Mouse (Mus musculus) megakaryocyte, embryonic 14.5 days (primary cell): ENCODE results near the gene Padi2. TPM values are rescaled to one million over a fixed set of nuclear protein-coding genes. Genes with fewer than 3 reads are reported as not detected.

ENCODE experiments used
- H3K27me3 ChIP-seq: replicated peaks from 2 replicates; pipeline ENCODE3; 2012; ENCODE audit warnings: inconsistent platforms
- H3K36me3 ChIP-seq: replicated peaks from 2 replicates; pipeline ENCODE3; 2012; ENCODE audit warnings: low read length, inconsistent platforms, mixed read lengths
- H3K4me1 ChIP-seq: 2 replicates; pipeline ENCODE4 v1.6.1; 2012; ENCODE audit warnings: inconsistent platforms
- H3K4me3 ChIP-seq: replicated peaks from 2 replicates; pipeline ENCODE3; 2012; ENCODE audit warnings: moderate library complexity, mild to moderate bottlenecking, inconsistent platforms
- H3K9me3 ChIP-seq: 2 replicates; pipeline ENCODE4 v1.6.1; 2012; ENCODE audit warnings: inconsistent platforms
- FLI1 ChIP-seq: IDR thresholded peaks from 2 replicates; pipeline ENCODE4 v1.6.1; 2012; ENCODE audit warnings: low read length, inconsistent platforms, mixed read lengths
- GATA1 ChIP-seq: IDR thresholded peaks from 3 replicates; pipeline ENCODE4 v1.6.1; 2012; ENCODE audit warnings: mixed read lengths, low read length, inconsistent platforms, borderline replicate concordance
- polyA plus RNA-seq: library from polyadenylated mRNA; stranded (reverse); fragments of >175 nt; gene quantifications from 2 replicates; pipeline ENCODE4 v1.2.3, GENCODE M21; 2012; ENCODE audit warnings: low replicate concordance; ENCODE audit not compliant: insufficient read depth

Gene Padi2
- polyA plus RNA-seq, 1 experiment = 3.3 TPM

DNA sequence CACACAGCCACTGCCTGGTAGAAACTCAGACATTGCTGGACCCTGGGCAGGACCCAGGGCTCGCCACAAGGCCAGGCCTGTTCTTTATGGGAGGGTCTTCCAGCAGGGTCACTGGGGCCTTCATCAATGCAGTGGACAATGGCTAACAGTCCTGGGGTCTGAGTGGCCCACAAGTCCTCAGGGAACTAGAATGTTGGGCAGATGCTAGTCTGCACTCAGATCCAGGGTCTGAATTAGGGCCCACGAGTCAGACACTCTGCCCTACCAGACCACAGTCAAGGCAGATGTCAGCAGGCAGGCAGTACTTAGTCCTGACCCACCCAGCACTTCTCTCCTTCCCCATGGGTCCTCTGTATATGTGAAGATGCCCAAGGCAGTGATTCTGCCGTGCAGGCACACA lies 34.8 kb upstream of the Padi2 start:
- TF ChIP-seq FLI1 (no peak), GATA1 (no peak)
- H3K9me3 ChIP-seq = peaks cover 18% of the 10 kb centered on the region
- H3K4me1 ChIP-seq = peaks cover 27% of the 10 kb centered on the region
- H3K36me3 ChIP-seq = no peaks in the 10 kb centered on the region
- peaks cover 49% of the 10 kb centered on the region for H3K27me3 ChIP-seq
- no peak overlapping the region for H3K4me3 ChIP-seq

DNA sequence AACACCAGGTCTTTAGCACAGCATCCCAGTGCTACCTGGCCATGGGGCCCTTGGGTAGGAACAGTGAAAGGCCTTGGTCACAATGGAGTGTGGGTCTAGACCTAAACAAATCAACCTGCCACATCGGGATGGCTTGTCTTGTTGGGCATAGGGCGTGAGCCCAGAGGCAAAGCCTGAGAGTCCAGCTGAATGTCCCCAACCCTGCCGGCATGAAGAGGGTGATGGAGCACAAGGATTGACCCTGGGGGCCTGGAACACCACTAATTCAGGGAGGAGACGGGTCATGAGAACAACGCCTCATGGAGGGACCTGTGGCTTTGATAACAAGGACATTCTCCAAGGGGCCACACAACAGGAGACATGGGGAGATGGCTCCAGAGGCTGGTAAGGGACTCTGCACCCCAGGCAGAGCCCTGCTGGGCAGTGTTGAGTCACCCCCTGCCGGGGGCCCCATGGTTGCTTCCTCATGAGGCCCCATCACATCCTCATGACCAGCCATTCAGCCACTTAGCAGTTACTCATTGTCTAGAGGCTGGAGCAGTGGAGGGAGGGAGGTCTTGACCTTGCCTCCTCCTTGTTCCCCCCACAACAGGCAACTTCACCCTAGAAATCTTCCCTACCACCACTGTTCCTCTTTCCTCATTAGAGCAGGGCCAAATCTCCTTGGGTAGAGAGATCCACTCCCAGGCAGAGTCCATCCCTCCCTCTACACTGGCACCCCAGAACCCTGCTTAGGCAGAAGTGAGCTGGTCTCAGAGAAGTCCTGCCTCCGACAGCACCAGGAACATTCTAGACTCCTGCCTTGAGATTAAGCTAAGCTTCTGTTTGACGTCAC lies 34.1 kb upstream of the Padi2 start:
- TF ChIP-seq GATA1 = no peak
- no peak for TF ChIP-seq FLI1
- Histone ChIP-seq H3K36me3 (no peaks in the 10 kb centered on the region), H3K4me1 (peaks cover 30% of the 10 kb centered on the region), H3K27me3 (peaks cover 52% of the 10 kb centered on the region), H3K9me3 (peaks cover 18% of the 10 kb centered on the region), H3K4me3 (peak overlapping the region; percentile 74)

GRCm38 (mm10) chr4:140872686-140872992 lies 33.5 kb upstream of the Padi2 start:
- Histone ChIP-seq H3K9me3 (peaks cover 18% of the 10 kb centered on the region), H3K36me3 (no peaks in the 10 kb centered on the region), H3K27me3 (peaks cover 53% of the 10 kb centered on the region), H3K4me3 (no peak overlapping the region), H3K4me1 (peaks cover 28% of the 10 kb centered on the region)
- TF ChIP-seq GATA1 (no peak), FLI1 (no peak)

- Histone ChIP-seq H3K4me1 (peaks cover 28% of the 10 kb centered on the region), H3K36me3 (no peaks in the 10 kb centered on the region), H3K9me3 (peaks cover 18% of the 10 kb centered on the region), H3K27me3 (peaks cover 52% of the 10 kb centered on the region), H3K4me3 (no peak overlapping the region)
- TF ChIP-seq FLI1 (no peak), GATA1 (no peak)
Measured at GRCm38 (mm10) chr4:140873011-140873410, 33.1 kb upstream of the Padi2 start.

GRCm38 (mm10) chr4:140876161-140876560 lies 30.0 kb upstream of the Padi2 start:
- Histone ChIP-seq H3K9me3 (peaks cover 18% of the 10 kb centered on the region), H3K27me3 (peaks cover 42% of the 10 kb centered on the region), H3K4me1 (peaks cover 20% of the 10 kb centered on the region), H3K36me3 (no peaks in the 10 kb centered on the region), H3K4me3 (no peak overlapping the region)
- TF ChIP-seq FLI1 = no peak
- no peak for TF ChIP-seq GATA1

GRCm38 (mm10) chr4:140876681-140877080 lies 29.5 kb upstream of the Padi2 start:
- no peak for TF ChIP-seq FLI1
- TF ChIP-seq GATA1 = no peak
- H3K36me3 ChIP-seq = no peaks in the 10 kb centered on the region
- peaks cover 17% of the 10 kb centered on the region for H3K4me1 ChIP-seq
- peaks cover 24% of the 10 kb centered on the region for H3K9me3 ChIP-seq
- peaks cover 45% of the 10 kb centered on the region for H3K27me3 ChIP-seq
- H3K4me3 ChIP-seq = no peak overlapping the region

DNA sequence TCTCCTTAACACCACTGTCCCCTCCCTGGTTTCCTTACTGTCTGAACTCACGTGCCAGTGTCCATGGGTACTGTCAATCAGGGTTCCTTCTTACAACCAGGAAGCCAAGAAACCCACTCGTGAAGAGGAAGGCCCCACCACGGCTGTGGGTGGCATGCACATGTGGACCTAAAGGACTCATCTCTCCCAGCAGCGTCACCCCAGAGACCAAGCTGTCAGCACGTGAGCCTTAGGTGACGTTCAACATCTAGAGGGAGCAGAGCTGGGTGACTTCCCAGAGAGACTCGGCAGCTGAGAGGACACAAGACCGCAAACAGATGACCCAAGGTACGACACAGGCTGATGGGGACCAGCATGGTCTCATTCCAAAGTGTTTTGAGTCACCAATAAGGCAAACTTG lies 28.7 kb upstream of the Padi2 start:
- Histone ChIP-seq H3K36me3 (no peaks in the 10 kb centered on the region), H3K4me3 (no peak overlapping the region), H3K9me3 (peaks cover 31% of the 10 kb centered on the region), H3K27me3 (peaks cover 47% of the 10 kb centered on the region), H3K4me1 (peaks cover 9% of the 10 kb centered on the region)
- TF ChIP-seq FLI1 = no peak
- TF ChIP-seq GATA1 = no peak

GRCm38 (mm10) chr4:140878655-140879054 lies 27.5 kb upstream of the Padi2 start:
- Histone ChIP-seq H3K27me3 (peaks cover 49% of the 10 kb centered on the region), H3K4me1 (peaks cover 3% of the 10 kb centered on the region; the same call in 1 of the 2 replicates), H3K4me3 (no peak overlapping the region), H3K36me3 (no peaks in the 10 kb centered on the region), H3K9me3 (peaks cover 37% of the 10 kb centered on the region)
- TF ChIP-seq GATA1 (no peak), FLI1 (no peak)

- no peak overlapping the region for H3K4me3 ChIP-seq
- H3K9me3 ChIP-seq = peaks cover 38% of the 10 kb centered on the region
- no peak for TF ChIP-seq FLI1
- no peak for TF ChIP-seq GATA1
- peaks cover 54% of the 10 kb centered on the region for H3K27me3 ChIP-seq
- no peaks in the 10 kb centered on the region for H3K36me3 ChIP-seq
- peaks cover 3% of the 10 kb centered on the region; the same call in 1 of the 2 replicates for H3K4me1 ChIP-seq
Measured at GRCm38 (mm10) chr4:140879116-140879515, 27.0 kb upstream of the Padi2 start.

- Histone ChIP-seq H3K4me3 (no peak overlapping the region), H3K27me3 (peaks cover 51% of the 10 kb centered on the region), H3K36me3 (no peaks in the 10 kb centered on the region), H3K4me1 (peaks cover 3% of the 10 kb centered on the region; the same call in 1 of the 2 replicates), H3K9me3 (peaks cover 37% of the 10 kb centered on the region)
- TF ChIP-seq FLI1 (no peak), GATA1 (no peak)
Measured at GRCm38 (mm10) chr4:140879739-140880138, 26.4 kb upstream of the Padi2 start.

DNA sequence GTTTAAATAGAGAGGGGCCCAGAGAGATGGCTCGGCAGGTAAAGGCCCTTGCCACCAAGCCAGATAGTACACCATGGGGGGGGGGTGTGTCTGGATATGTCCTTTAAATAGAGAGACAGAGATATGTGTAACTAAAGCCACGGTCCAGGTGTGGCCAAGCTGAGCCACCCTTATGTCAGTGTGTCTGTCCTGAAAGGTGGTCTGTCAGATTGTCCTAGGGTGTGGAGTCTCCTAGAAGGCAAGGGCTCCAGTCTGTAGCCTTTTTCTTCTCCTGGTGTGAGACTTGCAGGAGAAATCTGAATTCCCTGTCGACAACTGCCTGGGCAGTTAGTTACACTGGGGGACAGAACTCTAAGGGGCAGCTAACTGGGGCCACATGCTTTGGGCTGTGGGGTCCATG lies 25.9 kb upstream of the Padi2 start:
- Histone ChIP-seq H3K4me3 (no peak overlapping the region), H3K36me3 (no peaks in the 10 kb centered on the region), H3K4me1 (peaks cover 3% of the 10 kb centered on the region; the same call in 1 of the 2 replicates), H3K9me3 (peaks cover 37% of the 10 kb centered on the region), H3K27me3 (peaks cover 47% of the 10 kb centered on the region)
- TF ChIP-seq GATA1 (no peak), FLI1 (no peak)
